Mouse (Mus musculus) midbrain, embryonic 14.5 days (tissue): ENCODE measurements at regions not wholly inside any gene's neighbourhood (a gene's known extent, or its start where the extent isn't known, plus 50 kb on each side); places are given as distances from the start of the nearest gene placed in this dataset. TPM values are rescaled to one million over a fixed set of nuclear protein-coding genes. Genes with fewer than 3 reads are reported as not detected.

Experiments
- ATAC-seq: fragments of 200-750 bp; cut with Nextera tagmentation; 2 replicates; pipeline ENCODE4 v1.8.0; 2017; ENCODE audit warnings: moderate number of reproducible peaks, moderate library complexity; ENCODE audit not compliant: low FRiP score, low TSS enrichment
- DNase-seq: peaks from one replicate; pipeline ENCODE4 v3.0.0-alpha.2; 2015
- H3K27ac ChIP-seq: fragments of 300-500 bp; sonication (generic); replicated peaks from 2 replicates; pipeline ENCODE4 v1.5.1; 2014; ENCODE audit warnings: mild to moderate bottlenecking, low read depth, low read length, moderate library complexity
- H3K27me3 ChIP-seq: fragments of 300-500 bp; sonication (generic); 2 replicates; pipeline ENCODE4 v1.6.1; 2014; ENCODE audit warnings: low read length, control low read depth, mixed read lengths; ENCODE audit not compliant: control insufficient read depth, insufficient read depth
- H3K36me3 ChIP-seq: fragments of 300-500 bp; sonication (generic); 2 replicates; pipeline ENCODE4 v1.6.1; 2014; ENCODE audit warnings: low read length, control low read depth; ENCODE audit not compliant: control insufficient read depth, insufficient read depth
- H3K4me1 ChIP-seq: fragments of 300-500 bp; sonication (generic); 2 replicates; pipeline ENCODE4 v1.6.1; 2014; ENCODE audit warnings: mild to moderate bottlenecking, antibody characterized with exemption, low read length, control low read depth; ENCODE audit not compliant: control insufficient read depth, insufficient read depth
- H3K4me2 ChIP-seq: fragments of 300-500 bp; sonication (generic); 2 replicates; pipeline ENCODE4 v1.6.1; 2014; ENCODE audit warnings: mild to moderate bottlenecking, low read length, moderate library complexity
- H3K4me3 ChIP-seq: fragments of 300-500 bp; sonication (generic); replicated peaks from 2 replicates; pipeline ENCODE4 v1.5.1; 2014; ENCODE audit warnings: low read depth, low read length
- H3K9ac ChIP-seq: fragments of 300-500 bp; sonication (generic); replicated peaks from 2 replicates; pipeline ENCODE4 v1.6.1; 2014; ENCODE audit warnings: mild to moderate bottlenecking, low read length, moderate library complexity
- H3K9me3 ChIP-seq: fragments of 300-500 bp; sonication (generic); 2 replicates; pipeline ENCODE4 v1.6.1; 2016; ENCODE audit warnings: low read length, control low read depth, mixed read lengths; ENCODE audit not compliant: control insufficient read depth
- WGBS: fragments of 180-500 bp; shearing (Covaris S2); extraction: QIAGEN DNeasy Blood & Tissue Kit; methylation state at CpG from one replicate; pipeline ENCODE4 v1.1.7; 2014; 5-methylcytosine and 5-hydroxymethylcytosine counted together
- microRNA-seq: library from miRNA; unstranded; fragments of <30 nt; microRNA quantifications from one replicate; pipeline ENCODE4, GENCODE M21; 2016

GRCm38 (mm10) chr1:136782261-136782660 lies 157.6 kb downstream of the Zfp281 start:
- WGBS, result 11% methylated on average over 10 of the region's 10 CpGs
- peak overlapping the region; percentile 57 for H3K4me2 ChIP-seq
- peaks cover 17% of the 10 kb centered on the region for H3K4me1 ChIP-seq
- H3K27me3 ChIP-seq, result no peaks in the 10 kb centered on the region
- peak overlapping the region; percentile 32 for H3K4me3 ChIP-seq
- DNase-seq, result peak; percentile 67
- H3K27ac ChIP-seq, result 0 out of 2 replicates have a peak overlapping the region, but pooled peaks have one; percentile 27
- H3K36me3 ChIP-seq, result no peaks in the 10 kb centered on the region
- no peaks in the 10 kb centered on the region for H3K9me3 ChIP-seq
- H3K9ac ChIP-seq, result no peak overlapping the region; the same call in 1 of the 2 replicates
- ATAC-seq, result no peak

- H3K27ac ChIP-seq, result no peak overlapping the region
- H3K4me2 ChIP-seq, result no peak overlapping the region
- 82% methylated on average over 9 of the region's 9 CpGs for WGBS
- no peak overlapping the region for H3K9ac ChIP-seq
- H3K4me3 ChIP-seq, result no peak overlapping the region
- H3K36me3 ChIP-seq, result no peaks in the 10 kb centered on the region
- no peaks in the 10 kb centered on the region for H3K9me3 ChIP-seq
- ATAC-seq, result no peak
- H3K27me3 ChIP-seq, result no peaks in the 10 kb centered on the region
- peaks cover 12% of the 10 kb centered on the region for H3K4me1 ChIP-seq
- no peak for DNase-seq
Observed at GRCm38 (mm10) chr1:136784178-136784577, 159.5 kb downstream of the Zfp281 start.

- no peaks in the 10 kb centered on the region for H3K27me3 ChIP-seq
- H3K9me3 ChIP-seq, result no peaks in the 10 kb centered on the region
- 65% methylated on average over 30 of the region's 30 CpGs for WGBS
- DNase-seq (peak; percentile 43), ATAC-seq (no peak)
- H3K4me3 ChIP-seq, result no peak overlapping the region
- no peaks in the 10 kb centered on the region for H3K36me3 ChIP-seq
- no peak overlapping the region for H3K27ac ChIP-seq
- H3K4me2 ChIP-seq, result peak overlapping the region; percentile 22; the same call in 1 of the 2 replicates
- no peak overlapping the region for H3K9ac ChIP-seq
- no peaks in the 10 kb centered on the region for H3K4me1 ChIP-seq
Observed at GRCm38 (mm10) chr1:136788979-136789513, 164.3 kb downstream of the Zfp281 start.

- no peaks in the 10 kb centered on the region for H3K9me3 ChIP-seq
- no peaks in the 10 kb centered on the region; the same call in 1 of the 2 replicates for H3K27me3 ChIP-seq
- H3K27ac ChIP-seq, result no peak overlapping the region
- no peaks in the 10 kb centered on the region for H3K4me1 ChIP-seq
- H3K4me3 ChIP-seq, result no peak overlapping the region
- H3K9ac ChIP-seq, result no peak overlapping the region
- H3K4me2 ChIP-seq, result no peak overlapping the region
- H3K36me3 ChIP-seq, result no peaks in the 10 kb centered on the region
- DNase-seq (no peak), ATAC-seq (no peak)
- WGBS, result 94% methylated on average over 1 of the region's 1 CpGs
Observed at GRCm38 (mm10) chr1:136791641-136792040, 166.9 kb downstream of the Zfp281 start.

Small RNA genes in the stretch of these regions (microRNA-seq; reads per million reads assigned to microRNA genes)
- not detected for gene Gm22132
